Mouse (Mus musculus) brain, embryonic 14.5 days (tissue): ENCODE measurements around the gene 4931409K22Rik.

Experiments used
- CTCF ChIP-seq: fragments of 200-500 bp; IDR thresholded peaks from 2 replicates; pipeline ENCODE4 v1.5.1; 2012; ENCODE audit warnings: inconsistent platforms, mild to moderate bottlenecking, moderate library complexity, borderline replicate concordance; ENCODE audit not compliant: insufficient read depth, insufficient read length; ENCODE audit errors: extremely low read depth
- POLR2A ChIP-seq: fragments of 200-500 bp; IDR thresholded peaks from 2 replicates; pipeline ENCODE4 v1.6.1; 2012; ENCODE audit warnings: mild to moderate bottlenecking, inconsistent platforms, borderline replicate concordance; ENCODE audit not compliant: poor library complexity, insufficient read depth, insufficient read length, severe bottlenecking; ENCODE audit errors: extremely low read depth

GRCm38 (mm10) chr5:24604656-24605100 is 48.1 kb upstream of the 4931409K22Rik start:
- TF ChIP-seq POLR2A, result peak; percentile 85
- TF ChIP-seq CTCF, result peak; percentile 17; the same call in 1 of the 2 replicates
